Mouse (Mus musculus): ENCODE measurements around the gene Pax7. TPM values are rescaled to one million over a fixed set of nuclear protein-coding genes. Genes with fewer than 3 reads are reported as not detected.

Pax7 gene
- polyA plus RNA-seq, 1 experiment from 2014 or later, result not detected

GRCm38 (mm10) chr4:139819411-139820030 lies 13.8 kb downstream of the Pax7 start:
- Histone ChIP-seq H3K27me3 (ENCODE audit: insufficient read depth, low read length) (peaks cover 97% of the 10 kb centered on the region), H3K4me1 (ENCODE audit: insufficient read depth, low read length) (peaks cover 9% of the 10 kb centered on the region), H3K27ac (ENCODE audit: low read length) (no peak overlapping the region), H3K4me2 (replicated peaks; ENCODE audit: low read depth, low read length) (no peak overlapping the region), H3K9me3 (ENCODE audit: low read length) (no peaks in the 10 kb centered on the region), H3K36me3 (ENCODE audit: insufficient read depth, low read length) (no peaks in the 10 kb centered on the region), H3K9ac (replicated peaks; ENCODE audit: low read length) (no peak overlapping the region), H3K4me3 (ENCODE audit: low read length) (no peak overlapping the region)
- ATAC-seq (ENCODE audit: low FRiP score, low TSS enrichment), result no peak
- 7% methylated on average over 9 of the region's 9 CpGs for WGBS

- 5% methylated on average over 7 of the region's 7 CpGs for WGBS
- Histone ChIP-seq H3K4me1 (ENCODE audit: insufficient read depth, low read length) (peaks cover 9% of the 10 kb centered on the region), H3K36me3 (ENCODE audit: insufficient read depth, low read length) (no peaks in the 10 kb centered on the region), H3K4me3 (ENCODE audit: low read length) (no peak overlapping the region), H3K9ac (replicated peaks; ENCODE audit: low read length) (no peak overlapping the region), H3K27ac (ENCODE audit: low read length) (no peak overlapping the region), H3K4me2 (replicated peaks; ENCODE audit: low read depth, low read length) (no peak overlapping the region), H3K9me3 (ENCODE audit: low read length) (no peaks in the 10 kb centered on the region), H3K27me3 (ENCODE audit: insufficient read depth, low read length) (peaks cover 97% of the 10 kb centered on the region)
- ATAC-seq (ENCODE audit: low FRiP score, low TSS enrichment), result no peak
These were observed 15.2 kb downstream of the Pax7 start for GRCm38 (mm10) chr4:139818163-139818562.

GRCm38 (mm10) chr4:139813371-139813960 lies 19.9 kb downstream of the Pax7 start:
- H3K4me3 ChIP-seq (ENCODE audit: low read length), result no peak overlapping the region
- no peak overlapping the region for H3K9ac ChIP-seq (replicated peaks; ENCODE audit: low read length)
- H3K9me3 ChIP-seq (ENCODE audit: low read length), result no peaks in the 10 kb centered on the region
- no peak overlapping the region for H3K27ac ChIP-seq (ENCODE audit: low read length)
- peaks cover 11% of the 10 kb centered on the region for H3K4me1 ChIP-seq (ENCODE audit: insufficient read depth, low read length)
- H3K36me3 ChIP-seq (ENCODE audit: insufficient read depth, low read length), result no peaks in the 10 kb centered on the region
- peaks cover 94% of the 10 kb centered on the region for H3K27me3 ChIP-seq (ENCODE audit: insufficient read depth, low read length)
- WGBS, result 19% methylated on average over 9 of the region's 9 CpGs
- H3K4me2 ChIP-seq (replicated peaks; ENCODE audit: low read depth, low read length), result no peak overlapping the region
- no peak for ATAC-seq (ENCODE audit: low FRiP score, low TSS enrichment)

- Histone ChIP-seq H3K27me3 (ENCODE audit: insufficient read depth, low read length) (peaks cover 89% of the 10 kb centered on the region), H3K9ac (replicated peaks; ENCODE audit: low read length) (no peak overlapping the region), H3K4me1 (ENCODE audit: insufficient read depth, low read length) (peaks cover 11% of the 10 kb centered on the region), H3K4me2 (replicated peaks; ENCODE audit: low read depth, low read length) (no peak overlapping the region), H3K36me3 (ENCODE audit: insufficient read depth, low read length) (no peaks in the 10 kb centered on the region), H3K4me3 (ENCODE audit: low read length) (no peak overlapping the region), H3K9me3 (ENCODE audit: low read length) (no peaks in the 10 kb centered on the region), H3K27ac (ENCODE audit: low read length) (no peak overlapping the region)
- ATAC-seq (ENCODE audit: low FRiP score, low TSS enrichment), result no peak
- WGBS, result 66% methylated on average over 4 of the region's 4 CpGs
These were observed 21.4 kb downstream of the Pax7 start for GRCm38 (mm10) chr4:139811901-139812300.

- Histone ChIP-seq H3K36me3 (ENCODE audit: insufficient read depth, low read length) (no peaks in the 10 kb centered on the region), H3K4me3 (ENCODE audit: low read length) (no peak overlapping the region), H3K9me3 (ENCODE audit: low read length) (no peaks in the 10 kb centered on the region), H3K27ac (ENCODE audit: low read length) (no peak overlapping the region), H3K9ac (replicated peaks; ENCODE audit: low read length) (no peak overlapping the region), H3K4me1 (ENCODE audit: insufficient read depth, low read length) (peaks cover 11% of the 10 kb centered on the region), H3K27me3 (ENCODE audit: insufficient read depth, low read length) (peaks cover 89% of the 10 kb centered on the region), H3K4me2 (replicated peaks; ENCODE audit: low read depth, low read length) (no peak overlapping the region)
- WGBS, result 58% methylated on average over 5 of the region's 5 CpGs
- no peak for ATAC-seq (ENCODE audit: low FRiP score, low TSS enrichment)
These were observed 21.9 kb downstream of the Pax7 start for GRCm38 (mm10) chr4:139811475-139811874.

GRCm38 (mm10) chr4:139810762-139811438 lies 22.4 kb downstream of the Pax7 start:
- Histone ChIP-seq H3K9me3 (ENCODE audit: low read length) (no peaks in the 10 kb centered on the region), H3K4me2 (replicated peaks; ENCODE audit: low read depth, low read length) (peak overlapping the region; percentile 23; the same call in 1 of the 2 replicates), H3K27ac (ENCODE audit: low read length) (no peak overlapping the region), H3K4me3 (ENCODE audit: low read length) (no peak overlapping the region), H3K36me3 (ENCODE audit: insufficient read depth, low read length) (no peaks in the 10 kb centered on the region), H3K4me1 (ENCODE audit: insufficient read depth, low read length) (peaks cover 11% of the 10 kb centered on the region), H3K9ac (replicated peaks; ENCODE audit: low read length) (0 out of 2 replicates have a peak overlapping the region, but pooled peaks have one; percentile 22), H3K27me3 (ENCODE audit: insufficient read depth, low read length) (peaks cover 89% of the 10 kb centered on the region)
- whole genome bisulfite sequencing, result 6% methylated on average over 22 of the region's 22 CpGs
- ATAC-seq (ENCODE audit: low FRiP score, low TSS enrichment), result peak; percentile 28; the same call in 1 of the 2 replicates

GRCm38 (mm10) chr4:139809381-139809820 lies 23.9 kb downstream of the Pax7 start:
- peaks cover 91% of the 10 kb centered on the region for H3K27me3 ChIP-seq (ENCODE audit: insufficient read depth, low read length)
- no peak overlapping the region for H3K4me2 ChIP-seq (replicated peaks; ENCODE audit: low read depth, low read length)
- no peak overlapping the region for H3K27ac ChIP-seq (ENCODE audit: low read length)
- 8% methylated on average over 7 of the region's 7 CpGs for WGBS
- H3K9me3 ChIP-seq (ENCODE audit: low read length), result no peaks in the 10 kb centered on the region
- H3K4me1 ChIP-seq (ENCODE audit: insufficient read depth, low read length), result peaks cover 11% of the 10 kb centered on the region
- no peak for ATAC-seq (ENCODE audit: low FRiP score, low TSS enrichment)
- no peak overlapping the region for H3K4me3 ChIP-seq (ENCODE audit: low read length)
- H3K9ac ChIP-seq (replicated peaks; ENCODE audit: low read length), result no peak overlapping the region
- H3K36me3 ChIP-seq (ENCODE audit: insufficient read depth, low read length), result no peaks in the 10 kb centered on the region

GRCm38 (mm10) chr4:139807820-139808219 lies 25.5 kb downstream of the Pax7 start:
- Histone ChIP-seq H3K4me1 (ENCODE audit: insufficient read depth, low read length) (peaks cover 11% of the 10 kb centered on the region), H3K4me3 (ENCODE audit: low read length) (no peak overlapping the region), H3K27me3 (ENCODE audit: insufficient read depth, low read length) (peaks cover 85% of the 10 kb centered on the region), H3K4me2 (replicated peaks; ENCODE audit: low read depth, low read length) (no peak overlapping the region), H3K9ac (replicated peaks; ENCODE audit: low read length) (no peak overlapping the region), H3K27ac (ENCODE audit: low read length) (no peak overlapping the region), H3K36me3 (ENCODE audit: insufficient read depth, low read length) (no peaks in the 10 kb centered on the region), H3K9me3 (ENCODE audit: low read length) (no peaks in the 10 kb centered on the region)
- ATAC-seq (ENCODE audit: low FRiP score, low TSS enrichment), result no peak
- WGBS, result 31% methylated on average over 10 of the region's 10 CpGs

- Histone ChIP-seq H3K27ac (ENCODE audit: low read length) (no peak overlapping the region), H3K4me1 (ENCODE audit: insufficient read depth, low read length) (peaks cover 11% of the 10 kb centered on the region), H3K36me3 (ENCODE audit: insufficient read depth, low read length) (no peaks in the 10 kb centered on the region), H3K4me3 (ENCODE audit: low read length) (no peak overlapping the region), H3K4me2 (replicated peaks; ENCODE audit: low read depth, low read length) (no peak overlapping the region), H3K9me3 (ENCODE audit: low read length) (no peaks in the 10 kb centered on the region), H3K27me3 (ENCODE audit: insufficient read depth, low read length) (peaks cover 85% of the 10 kb centered on the region), H3K9ac (replicated peaks; ENCODE audit: low read length) (no peak overlapping the region)
- ATAC-seq (ENCODE audit: low FRiP score, low TSS enrichment), result no peak
- WGBS, result 14% methylated on average over 14 of the region's 14 CpGs
These were observed 26.0 kb downstream of the Pax7 start for GRCm38 (mm10) chr4:139807191-139807808.
